Mouse (Mus musculus) thymus, postnatal 10 days (tissue): ENCODE measurements around the gene Bco1.

Experiments used
- DNase-seq, 2 experiments: peaks; one replicate each; pipeline ENCODE4 v3.0.0; 2021; ENCODE audit warnings: low spot score in 2 of 2

The Bco1 gene

GRCm38 (mm10) chr8:117095647-117096046 lies at the start of gene Bco1:
Bco1 (plus strand) TSS chr8:117095854.
- DNase-seq: no peak

- DNase-seq: no peak
These were observed 46.2 kb upstream of the Bco1 start for GRCm38 (mm10) chr8:117049444-117049843.

DNA sequence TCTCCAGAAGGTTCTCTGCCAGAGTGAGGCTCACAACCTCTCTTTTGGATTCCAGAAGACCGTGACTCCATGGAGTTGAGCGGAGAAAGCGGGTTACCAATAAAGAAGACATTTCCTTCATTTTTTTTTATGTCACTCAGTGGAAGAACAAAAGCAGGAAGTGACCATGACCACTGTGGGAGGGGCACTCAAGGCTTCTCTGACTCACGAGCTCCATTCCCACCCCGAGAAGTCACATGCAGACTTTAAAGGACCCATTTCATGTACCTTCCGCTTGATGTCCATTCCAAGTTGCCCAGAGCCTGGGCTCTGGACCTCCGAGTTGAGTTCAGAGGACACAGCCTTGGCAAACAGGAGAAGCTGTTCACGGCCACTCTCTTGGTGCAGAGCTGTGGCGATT lies 44.9 kb upstream of the Bco1 start:
- DNase-seq: no peak

DNA sequence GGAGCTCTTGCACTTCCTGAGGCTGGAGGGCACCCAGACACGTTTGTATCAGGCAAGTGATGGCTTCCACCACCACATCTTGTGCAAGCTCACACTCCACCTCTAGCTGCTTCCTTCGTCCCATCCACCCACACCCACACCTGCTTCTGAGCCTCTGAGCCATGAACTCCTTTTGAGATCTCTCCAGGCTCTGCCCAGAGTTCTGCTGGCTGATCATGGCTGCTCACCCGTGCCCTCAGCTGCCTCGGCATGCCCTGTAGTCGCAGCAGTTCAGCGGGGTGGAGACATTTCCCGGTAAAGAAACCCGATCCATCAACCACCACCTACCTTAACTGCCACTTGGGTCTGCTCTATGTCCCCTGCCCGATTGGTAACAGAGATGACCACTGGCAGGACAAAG lies 44.3 kb upstream of the Bco1 start:
- no peak for DNase-seq

DNA sequence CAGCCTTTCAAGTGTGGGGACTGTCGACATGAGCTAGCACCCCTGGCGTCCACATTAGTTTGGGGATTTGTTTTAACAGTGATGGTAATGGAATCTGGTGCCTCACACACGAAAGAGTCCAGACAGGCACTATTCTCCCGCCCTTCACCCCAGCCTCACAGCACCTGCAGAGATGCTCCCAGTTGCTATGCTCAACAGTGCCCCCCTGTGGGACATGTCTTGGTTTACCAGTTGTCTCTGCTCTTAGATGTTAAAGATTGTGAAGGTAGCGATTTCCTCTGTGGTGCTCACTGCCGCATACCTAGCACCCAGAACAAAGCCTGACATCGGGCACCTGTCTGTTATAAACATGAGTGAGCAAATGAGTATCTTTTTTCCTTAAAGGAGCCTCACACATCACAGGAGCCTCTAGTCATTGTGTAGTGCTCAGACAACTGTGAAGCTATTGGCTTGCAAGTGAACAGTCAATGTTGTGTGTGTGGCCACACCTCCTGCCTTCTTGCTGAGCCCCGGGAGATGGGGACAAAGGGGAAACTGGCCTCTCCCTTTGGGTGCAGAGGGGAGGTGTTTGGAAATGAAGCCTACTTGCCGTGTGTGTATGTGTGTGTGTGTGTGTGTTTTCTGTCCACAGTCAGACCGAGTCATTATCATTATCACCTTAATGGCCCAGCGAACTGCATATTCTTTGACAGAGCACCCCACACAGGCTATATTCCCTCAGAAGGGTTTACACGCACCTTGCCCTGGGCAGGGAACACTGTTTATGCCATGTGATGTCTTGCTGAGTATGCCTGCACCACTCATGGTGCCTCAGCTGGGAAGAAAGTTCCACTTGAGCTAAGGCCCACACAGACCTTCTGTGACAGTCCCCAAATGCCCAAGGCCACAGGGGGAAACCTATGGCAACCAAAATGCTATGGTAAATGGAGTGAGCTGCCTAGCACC lies 42.2 kb upstream of the Bco1 start:
- peak; percentile 51 to 78 for DNase-seq

DNA sequence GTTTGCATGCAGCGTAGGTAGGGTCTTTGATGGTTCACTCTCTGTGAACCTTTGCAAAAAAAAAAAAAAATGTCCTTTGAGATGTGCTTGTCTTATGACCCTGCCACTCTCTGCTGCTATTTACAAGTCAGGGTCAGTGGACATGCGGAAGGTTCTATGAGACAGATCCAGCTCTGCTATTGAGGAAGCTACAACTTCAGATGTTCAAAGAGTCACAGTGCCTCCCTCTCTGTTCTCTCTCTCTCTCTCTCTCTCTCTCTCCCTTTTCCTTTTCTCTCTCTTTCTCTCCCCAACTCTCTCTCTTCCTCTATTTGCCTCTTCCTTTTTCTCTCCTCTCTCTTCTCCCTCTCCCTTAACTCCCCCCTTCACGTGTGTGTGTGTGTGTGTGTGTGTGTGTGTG lies 41.5 kb upstream of the Bco1 start:
- no peak for DNase-seq

- DNase-seq: no peak
These were observed 40.6 kb upstream of the Bco1 start for GRCm38 (mm10) chr8:117055097-117055496.

GRCm38 (mm10) chr8:117059021-117059420 lies 36.6 kb upstream of the Bco1 start:
- DNase-seq: no peak

DNA sequence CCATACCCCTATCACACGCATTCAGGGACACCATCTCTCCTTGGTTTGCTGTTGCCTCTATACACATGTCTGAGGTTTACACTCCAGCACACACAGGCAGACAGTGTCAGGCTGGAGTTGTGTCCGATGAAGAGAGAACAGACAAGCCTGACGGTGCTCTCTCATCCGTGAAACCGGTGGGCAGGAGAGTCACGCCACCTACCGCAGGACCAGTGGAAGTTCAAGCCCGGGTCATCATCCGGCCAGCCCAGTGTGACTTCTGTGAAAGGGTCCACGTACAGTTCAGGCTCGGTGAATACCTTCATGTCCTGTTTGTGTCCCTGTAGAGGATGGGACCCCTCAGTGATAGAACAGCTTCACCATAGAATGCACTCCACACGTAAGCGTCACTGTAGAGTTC lies 35.3 kb upstream of the Bco1 start:
- DNase-seq: no peak

GRCm38 (mm10) chr8:117061180-117061880 lies 34.3 kb upstream of the Bco1 start:
- DNase-seq: no peak

GRCm38 (mm10) chr8:117066955-117067354 lies 28.7 kb upstream of the Bco1 start:
- no peak for DNase-seq

GRCm38 (mm10) chr8:117067396-117067795 lies 28.3 kb upstream of the Bco1 start:
- DNase-seq: no peak

GRCm38 (mm10) chr8:117068294-117068693 lies 27.4 kb upstream of the Bco1 start:
- DNase-seq: no peak

GRCm38 (mm10) chr8:117069708-117070107 lies 25.9 kb upstream of the Bco1 start:
- DNase-seq: no peak

DNA sequence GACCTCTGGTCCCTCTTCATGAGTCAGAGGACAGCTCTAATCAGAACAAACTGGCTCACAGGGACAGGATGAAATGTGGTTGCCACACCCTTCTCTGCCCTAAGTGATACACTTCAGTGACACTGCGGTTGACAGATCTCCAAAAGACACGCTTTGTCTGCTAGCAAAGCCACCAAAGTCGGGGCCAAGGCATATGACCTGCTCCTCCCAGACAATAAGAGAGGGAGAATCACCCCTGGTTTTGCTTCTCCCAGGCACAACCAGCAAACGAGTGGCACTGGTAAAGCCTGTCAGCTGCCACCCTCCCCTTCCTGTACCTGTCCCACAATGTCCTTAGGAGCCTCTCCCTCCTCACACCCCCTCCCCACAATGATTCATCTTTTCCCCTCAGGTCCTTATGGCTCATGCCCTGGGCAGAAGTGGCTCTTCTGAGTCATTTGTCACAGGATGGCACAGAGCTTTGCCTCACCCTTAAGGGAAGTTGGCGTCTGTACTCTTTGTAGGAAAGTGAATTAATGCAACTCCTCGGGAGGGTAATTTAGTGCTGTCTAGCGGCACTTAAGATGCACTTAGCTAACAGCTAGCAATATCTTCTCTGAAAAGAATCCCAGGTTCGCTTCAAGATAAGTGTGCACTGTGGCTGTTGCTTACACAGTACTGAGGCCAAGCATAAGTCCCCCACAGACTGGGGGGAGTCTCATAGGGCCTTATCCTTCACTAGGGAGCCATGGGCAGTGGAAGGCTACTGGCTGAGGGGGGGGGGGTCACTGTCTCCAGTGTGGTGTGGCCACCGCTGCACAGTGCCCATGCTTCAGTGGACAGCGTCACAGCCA lies 21.1 kb upstream of the Bco1 start:
- DNase-seq: no peak

DNA sequence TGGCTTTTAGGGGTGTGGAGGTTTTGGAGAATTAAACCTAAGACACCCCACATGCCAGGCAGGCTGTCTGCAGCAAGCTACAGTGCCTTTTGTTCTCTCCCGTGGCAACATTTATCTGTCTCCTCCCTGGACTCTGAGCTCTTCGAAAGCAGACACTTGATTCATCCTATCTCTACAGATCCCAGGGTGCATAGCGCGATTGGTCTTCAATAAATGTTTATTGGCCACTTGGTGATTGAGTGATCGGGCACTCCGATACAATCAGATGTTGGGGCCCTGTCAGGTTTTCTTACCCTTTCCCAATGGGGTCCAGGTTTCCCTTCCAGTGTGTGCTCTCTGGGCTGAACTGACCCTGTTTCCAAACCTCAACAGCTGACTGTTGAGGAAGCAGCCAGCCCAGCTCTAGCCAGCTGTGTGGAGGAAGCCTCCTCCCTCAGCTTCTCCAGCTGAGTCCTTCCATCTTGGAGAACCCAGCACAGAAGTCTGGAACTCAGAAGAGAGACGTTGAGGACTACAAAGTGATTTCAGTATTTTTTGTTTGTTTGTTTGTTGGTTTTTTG lies 17.2 kb upstream of the Bco1 start:
- no peak for DNase-seq

- DNase-seq: no peak
These were observed 16.0 kb upstream of the Bco1 start for GRCm38 (mm10) chr8:117079652-117080051.

DNA sequence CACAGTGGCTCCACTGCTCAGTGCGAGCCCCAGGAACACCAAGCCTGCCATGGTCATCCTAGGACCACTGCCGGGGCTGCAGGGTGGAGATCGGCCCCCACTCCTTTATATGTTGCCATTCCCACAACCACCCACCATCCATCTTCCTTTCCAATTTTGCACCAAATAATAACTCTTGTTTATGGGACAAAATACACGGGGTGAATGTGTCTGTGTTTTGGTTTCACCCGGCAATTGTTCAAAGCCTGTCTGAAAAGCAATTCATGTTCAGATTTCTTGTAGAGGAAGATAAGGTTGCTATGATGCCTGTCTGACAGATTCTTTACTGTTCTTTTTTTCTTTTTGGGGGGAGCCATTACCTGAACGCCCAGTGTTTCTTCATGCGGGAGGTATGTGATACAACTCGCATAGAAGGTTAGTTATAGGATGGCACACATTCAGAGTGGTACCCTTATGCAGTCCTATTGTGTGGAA lies 13.2 kb upstream of the Bco1 start, which contains the start of gene Pkd1l2:
TSS of gene Pkd1l2 (minus strand) at position 51 of the 474 bp plus-strand sequence.
- DNase-seq: no peak

DNA sequence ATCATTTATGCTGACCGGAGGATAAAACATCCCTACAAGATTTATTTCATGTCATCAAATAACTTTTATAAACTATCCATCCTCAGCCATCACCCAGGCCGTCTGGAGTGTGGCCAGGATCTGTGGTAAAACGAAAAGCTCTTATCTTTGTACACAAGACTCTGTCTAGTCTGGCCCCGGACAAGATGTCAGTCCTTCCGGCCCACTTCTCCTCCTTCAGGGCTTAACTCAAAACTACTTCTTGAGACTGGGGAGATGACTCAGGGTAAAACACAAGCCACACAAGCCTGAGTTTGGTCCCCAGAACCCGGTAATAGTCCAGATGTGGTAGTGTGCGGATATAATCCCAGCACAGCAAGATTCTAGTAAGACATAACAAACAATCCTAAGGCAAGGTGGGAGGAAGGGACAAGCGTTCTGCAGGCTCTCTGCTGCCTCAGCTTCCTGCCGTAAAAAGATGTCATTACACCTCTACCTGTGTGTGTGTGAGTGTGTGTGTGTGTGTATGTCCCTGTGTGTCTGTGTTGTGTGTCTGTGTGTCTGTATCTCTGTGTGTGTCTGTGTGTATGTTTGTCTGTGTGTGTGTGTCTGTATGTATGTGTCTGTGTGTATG lies 12.6 kb upstream of the Bco1 start:
- DNase-seq: no peak

DNA sequence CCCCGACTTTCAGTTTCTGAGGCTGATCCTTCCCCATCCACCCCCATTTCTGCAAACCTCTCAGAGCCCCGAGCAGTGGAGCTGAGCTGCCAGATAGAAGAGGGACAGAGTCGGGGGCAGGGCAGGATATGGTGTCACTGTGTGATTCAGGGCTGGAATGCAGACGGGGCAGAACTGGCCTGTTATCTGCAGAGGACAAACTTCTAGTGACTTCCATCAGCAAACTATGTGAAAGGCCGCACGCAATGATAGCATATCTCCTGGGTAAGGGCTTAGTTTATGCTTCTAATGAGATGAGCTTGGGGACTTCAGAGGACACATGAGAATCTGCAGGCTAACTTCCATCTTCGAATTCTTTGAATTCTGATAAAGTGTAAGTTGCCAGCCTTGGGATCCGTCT lies 10.1 kb upstream of the Bco1 start:
- DNase-seq: no peak

GRCm38 (mm10) chr8:117087036-117087435 lies 8.6 kb upstream of the Bco1 start:
- no peak for DNase-seq
